Mouse (Mus musculus) thymus, adult 18-20 months (tissue): Measurements from ENCODE around the gene Slc25a48.

Experiments
- DNase-seq, 2 experiments: peaks; one replicate each; pipeline ENCODE4 v3.0.0; 2022; ENCODE audit warnings: mixed read lengths in 2 of 2

Slc25a48 gene

DNA sequence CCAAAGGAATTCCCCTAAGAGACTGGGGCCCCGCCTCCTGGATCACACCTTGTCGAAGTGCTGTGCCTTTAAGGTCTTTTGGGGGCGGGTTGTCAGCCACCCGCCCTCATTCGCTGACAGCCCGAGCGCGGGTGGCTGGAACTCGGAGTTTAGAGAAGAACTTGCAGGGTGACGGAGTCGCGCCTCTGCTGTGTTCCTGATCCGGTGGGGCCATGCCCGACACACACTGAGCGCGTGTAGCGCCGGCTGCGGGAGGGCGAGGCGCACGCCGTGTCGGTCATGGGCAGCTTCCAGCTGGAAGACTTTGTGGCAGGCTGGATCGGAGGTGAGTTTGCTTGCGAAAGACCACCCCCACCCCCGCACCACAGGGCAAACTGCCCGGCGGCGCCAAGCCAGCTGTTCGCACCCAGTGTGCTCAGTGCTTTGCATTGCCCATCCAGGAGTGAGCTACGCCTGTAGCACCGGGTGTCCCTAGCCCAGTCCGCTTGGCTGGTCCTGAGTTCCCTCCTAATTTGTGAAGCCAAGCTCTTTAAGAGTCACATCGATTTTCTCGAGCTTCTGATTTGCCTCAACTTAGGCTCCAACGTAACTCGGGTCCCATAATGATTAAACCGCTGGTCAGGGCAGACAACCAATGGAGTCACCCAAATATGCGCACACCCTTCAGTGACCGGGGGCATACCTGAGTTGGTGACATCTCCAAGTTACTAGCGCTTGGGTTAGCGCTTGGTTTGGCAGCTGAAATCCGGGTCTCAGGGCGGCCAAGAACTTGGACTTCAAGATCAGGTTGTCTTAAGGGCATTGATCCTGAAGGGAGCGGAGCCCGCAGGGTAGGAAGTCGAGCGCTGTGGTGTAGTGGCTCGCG is at the start of gene Slc25a48:
Slc25a48 (plus strand) TSS at position 145 of the 865 bp plus-strand sequence.
- no peak for DNase-seq

DNA sequence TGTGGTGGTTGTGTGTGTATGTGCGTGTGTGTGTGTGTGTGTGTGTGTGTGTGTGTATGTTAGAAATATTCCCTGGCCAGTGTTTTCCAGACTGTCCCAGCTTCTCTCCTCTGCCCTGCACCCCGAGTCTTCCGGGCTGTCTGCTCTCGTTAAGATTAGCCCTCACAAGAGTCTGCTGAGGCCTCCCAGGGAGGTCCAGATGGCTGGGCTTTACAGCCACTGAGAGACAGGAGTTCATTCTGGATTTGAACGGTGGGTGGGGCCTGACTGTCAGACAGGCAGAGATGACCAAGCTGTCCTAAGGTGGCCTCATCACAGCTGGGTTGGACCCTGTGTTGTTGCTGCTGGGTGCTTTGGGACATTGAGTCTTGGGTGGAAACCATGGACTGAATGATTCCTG is 40.6 kb upstream of the Slc25a48 start:
- DNase-seq, result no peak

DNA sequence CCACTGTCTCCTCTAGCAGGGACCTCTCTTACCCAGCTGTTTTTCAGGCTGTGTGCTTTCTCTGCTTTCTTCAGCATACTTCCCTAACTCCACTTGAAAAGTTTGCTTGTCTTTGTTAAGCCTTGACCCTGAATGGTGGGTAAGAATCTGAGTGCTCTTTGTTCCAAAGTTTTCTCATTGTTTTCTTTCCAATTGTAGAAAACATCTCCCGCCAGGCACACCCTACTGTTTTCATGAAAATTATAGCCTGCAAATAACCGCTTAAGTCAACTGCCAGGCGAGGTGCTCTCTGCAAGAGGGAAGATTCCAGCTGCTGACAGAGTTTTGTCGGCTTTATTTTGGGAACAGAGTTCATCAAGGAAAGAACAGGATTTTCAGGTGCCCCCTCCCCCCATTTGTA is 37.0 kb upstream of the Slc25a48 start:
- no peak for DNase-seq

DNA sequence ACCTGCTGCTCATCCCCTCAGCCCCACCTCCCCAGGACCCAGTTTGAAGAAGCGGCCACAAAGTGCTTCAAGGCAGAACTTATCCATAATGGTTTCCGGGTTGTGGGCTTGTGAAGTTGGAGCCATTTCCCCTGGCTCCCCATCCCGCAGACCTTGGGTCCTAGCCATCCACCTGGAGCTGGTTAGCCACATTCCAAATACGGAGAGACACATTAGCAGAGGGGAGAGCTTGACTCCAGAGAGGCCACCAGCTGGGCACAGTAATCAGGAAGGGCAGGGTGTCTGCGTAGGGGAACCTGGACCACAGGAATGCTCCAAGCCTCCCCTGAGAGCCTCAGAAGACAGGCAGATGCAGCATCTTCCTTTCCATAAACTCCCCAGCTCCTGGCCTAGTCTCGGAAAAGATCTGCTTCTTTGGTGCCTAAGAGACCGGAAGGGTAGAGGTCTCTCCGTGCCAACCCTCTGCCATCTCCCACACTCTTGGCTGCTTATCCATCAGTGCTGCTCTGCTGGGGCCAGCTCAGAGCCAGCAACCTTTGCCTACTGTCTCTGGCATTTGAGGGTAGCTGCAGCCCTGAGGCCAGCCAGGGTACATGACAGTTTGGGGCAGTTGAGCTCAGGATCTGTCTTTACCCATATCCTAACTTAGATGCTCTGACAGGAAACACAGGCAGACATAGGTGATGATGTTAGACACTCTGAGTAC is 34.6 kb upstream of the Slc25a48 start:
- no peak for DNase-seq

DNA sequence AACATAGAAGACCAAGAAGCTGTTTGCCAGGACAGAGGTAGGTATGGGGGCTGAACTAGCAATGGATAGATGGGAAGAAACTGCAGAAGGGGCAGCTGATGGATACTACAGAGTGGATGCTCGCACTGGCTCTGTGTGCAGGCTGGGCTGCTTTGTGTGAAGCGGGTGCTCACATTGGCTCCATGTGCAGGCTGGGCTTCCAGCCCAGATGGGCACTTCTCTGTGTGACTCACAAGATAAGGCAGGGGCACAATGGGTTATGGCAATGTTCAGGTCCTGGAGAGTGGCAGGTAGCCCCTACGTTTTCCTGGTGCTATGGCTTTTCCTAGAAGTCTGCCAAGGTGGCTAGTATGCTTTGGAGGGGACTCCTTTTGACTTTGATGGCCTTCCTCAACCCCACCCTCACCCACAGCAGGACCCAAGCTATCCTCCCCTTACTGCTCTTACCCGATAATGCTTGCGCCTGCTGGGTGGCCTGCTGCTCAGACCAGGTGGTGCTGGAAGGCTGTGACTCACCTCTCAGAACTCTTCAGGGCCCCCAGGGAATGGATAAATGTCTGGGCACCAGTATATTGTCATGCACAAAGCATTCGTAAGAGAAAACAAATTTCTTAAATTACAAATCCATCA is 33.5 kb upstream of the Slc25a48 start:
- no peak for DNase-seq

DNA sequence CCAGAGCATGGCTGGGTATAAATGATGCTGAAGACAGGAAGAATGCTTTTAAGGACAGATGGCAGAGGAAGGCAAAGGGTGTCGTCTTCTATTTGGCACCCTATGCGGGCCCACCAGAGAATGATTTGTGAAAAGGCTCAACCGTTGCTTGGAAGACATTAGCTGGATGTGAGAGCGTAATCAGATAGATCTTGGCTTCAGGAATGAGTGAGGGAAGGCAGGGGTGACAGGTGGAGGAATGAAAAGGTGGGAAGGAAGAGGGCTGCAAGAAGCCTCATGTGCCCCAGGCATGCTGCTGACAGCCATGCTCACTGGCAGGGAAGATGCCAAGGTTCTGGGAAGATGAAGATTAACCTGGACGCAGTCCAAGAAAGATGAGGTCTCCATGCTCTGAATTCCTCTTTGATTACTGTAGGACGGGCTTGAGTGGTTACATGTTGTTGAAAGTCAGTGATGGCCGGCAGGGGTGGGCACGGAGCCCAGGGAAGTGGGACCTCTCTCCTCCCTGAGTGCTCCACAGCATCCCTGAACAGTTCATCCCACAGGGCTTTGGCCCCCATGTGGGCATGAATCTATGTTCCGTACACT is 25.8 kb upstream of the Slc25a48 start:
- no peak for DNase-seq

DNA sequence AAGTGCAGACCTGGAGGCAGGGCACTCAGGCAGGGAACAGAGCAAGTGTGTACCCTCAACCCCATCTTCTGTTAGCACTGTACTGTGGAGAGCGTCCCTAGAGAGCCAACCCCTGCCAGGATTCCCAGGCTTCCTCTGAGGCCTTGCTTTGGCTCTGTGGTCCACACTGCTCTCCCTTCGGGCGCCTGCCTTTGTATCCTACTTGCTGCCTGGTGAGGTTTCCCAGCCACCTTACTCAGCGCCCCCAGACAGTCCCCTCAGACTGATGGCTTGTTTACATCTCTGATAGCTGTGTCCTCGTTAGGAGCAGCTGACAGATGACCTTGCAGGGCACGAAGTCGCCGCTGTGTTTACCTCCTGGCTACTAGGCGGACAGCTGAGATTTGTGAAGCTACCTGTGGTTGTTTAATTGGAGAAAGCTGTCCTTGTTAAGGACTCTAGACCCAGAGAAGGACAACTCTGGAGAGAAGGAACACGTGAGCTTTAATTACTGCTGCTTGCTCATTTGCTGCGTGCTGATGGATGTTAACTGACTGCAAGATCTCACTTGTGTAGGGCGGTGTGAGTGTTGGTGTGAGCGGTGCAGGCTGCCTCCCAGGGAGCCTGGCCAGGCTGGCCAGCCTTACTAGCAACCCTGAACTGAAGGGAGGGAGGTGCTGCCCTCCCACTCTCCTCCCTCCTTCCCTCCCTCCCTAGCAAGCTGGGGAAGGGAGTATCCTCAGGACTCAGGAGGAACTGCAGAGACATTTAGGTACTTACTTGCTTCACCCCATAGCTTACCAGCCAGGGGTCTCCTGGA is 19.3 kb upstream of the Slc25a48 start:
- DNase-seq, result no peak

DNA sequence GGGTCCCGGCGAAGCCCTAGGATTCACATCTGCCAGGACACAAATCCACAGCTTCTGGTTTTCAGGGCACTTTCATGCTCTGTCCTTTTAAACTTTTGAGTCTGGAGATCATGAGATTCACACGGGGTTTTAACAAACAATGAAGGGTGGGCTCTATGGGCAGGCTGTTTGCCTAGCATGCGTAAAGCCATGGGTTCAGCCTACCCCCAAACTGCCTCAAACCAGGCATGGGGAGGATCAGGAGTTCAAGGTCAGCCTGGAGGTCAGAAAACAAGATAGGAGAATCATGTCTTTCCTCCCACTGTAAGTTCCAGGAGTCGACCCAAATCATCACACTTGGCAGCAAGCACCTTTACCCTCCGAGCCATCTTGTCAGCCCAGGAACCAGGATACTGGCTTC is 18.6 kb upstream of the Slc25a48 start:
- DNase-seq, result no peak

DNA sequence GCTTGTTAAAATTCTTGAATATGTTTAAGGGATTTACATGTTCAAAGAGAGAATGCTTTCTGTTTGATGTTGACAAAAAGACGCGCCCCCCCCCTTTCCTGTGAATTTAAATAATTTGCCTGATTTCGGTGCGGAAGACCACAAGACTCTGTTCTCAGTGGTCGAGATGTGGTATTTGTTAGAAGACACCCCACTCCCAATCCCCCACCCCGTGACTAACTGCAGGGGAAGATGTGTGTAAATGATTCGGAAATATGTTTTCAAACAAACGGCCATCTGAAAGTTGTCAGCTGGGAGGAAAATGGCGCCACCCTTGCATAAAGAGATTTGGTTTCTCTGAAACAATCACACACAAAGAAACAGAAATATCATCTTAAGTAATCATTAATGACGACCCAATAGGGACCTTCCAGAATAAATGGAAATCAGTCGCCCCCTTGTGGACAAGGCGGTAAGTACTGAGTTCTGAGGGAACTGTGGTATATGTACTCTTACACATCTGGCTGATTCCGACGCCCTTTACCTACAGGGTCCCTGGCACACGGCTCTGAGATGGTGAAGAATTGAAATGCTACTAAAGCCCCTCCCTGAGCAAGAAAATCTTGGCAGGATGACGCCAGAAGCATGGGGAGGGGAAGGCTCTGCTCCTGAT is 16.0 kb upstream of the Slc25a48 start:
- no peak for DNase-seq

DNA sequence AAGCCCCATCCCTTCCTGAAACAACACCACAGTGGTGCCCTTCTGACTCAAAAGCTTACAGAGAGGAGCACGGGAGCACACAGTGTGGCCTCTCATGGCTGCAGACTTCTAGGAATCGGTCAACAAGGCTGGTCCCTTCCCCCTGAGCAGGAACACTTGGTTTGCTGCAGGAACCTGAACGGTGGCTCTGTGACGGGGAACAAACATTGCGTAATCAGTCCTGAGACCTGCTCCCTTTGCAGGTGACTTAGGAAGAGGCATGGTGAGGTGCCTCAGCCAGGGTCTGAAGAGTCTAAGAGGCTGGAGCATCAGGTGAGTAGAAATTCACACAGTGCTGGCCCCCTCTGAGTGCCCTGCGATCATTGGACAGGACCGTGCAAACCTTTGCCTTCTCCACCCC is 12.2 kb upstream of the Slc25a48 start:
- DNase-seq, result no peak

DNA sequence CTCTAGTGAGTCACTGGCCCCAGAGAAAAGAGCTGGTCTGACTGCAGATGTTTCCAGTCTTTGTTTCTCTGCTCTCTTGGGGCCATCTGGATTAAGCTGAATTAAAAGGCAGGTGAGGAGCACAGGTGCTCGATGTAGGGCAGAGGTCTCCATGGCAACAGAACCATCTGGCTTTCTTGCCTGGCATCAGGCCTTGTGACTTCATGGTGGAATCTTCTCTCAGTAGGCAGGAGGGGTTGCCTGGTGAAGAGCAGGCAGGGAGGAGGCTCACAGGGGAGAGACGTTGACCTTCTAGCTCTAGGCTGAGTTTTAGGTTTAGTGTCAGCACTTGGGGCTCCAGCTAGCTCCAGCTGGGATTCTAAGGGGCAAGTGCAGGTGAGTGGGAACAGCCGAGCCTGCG is 11.8 kb upstream of the Slc25a48 start, which contains the start of gene Gm3045:
Gm3045 (plus strand) TSS at position 230 of the 400 bp plus-strand sequence.
- no peak for DNase-seq

DNA sequence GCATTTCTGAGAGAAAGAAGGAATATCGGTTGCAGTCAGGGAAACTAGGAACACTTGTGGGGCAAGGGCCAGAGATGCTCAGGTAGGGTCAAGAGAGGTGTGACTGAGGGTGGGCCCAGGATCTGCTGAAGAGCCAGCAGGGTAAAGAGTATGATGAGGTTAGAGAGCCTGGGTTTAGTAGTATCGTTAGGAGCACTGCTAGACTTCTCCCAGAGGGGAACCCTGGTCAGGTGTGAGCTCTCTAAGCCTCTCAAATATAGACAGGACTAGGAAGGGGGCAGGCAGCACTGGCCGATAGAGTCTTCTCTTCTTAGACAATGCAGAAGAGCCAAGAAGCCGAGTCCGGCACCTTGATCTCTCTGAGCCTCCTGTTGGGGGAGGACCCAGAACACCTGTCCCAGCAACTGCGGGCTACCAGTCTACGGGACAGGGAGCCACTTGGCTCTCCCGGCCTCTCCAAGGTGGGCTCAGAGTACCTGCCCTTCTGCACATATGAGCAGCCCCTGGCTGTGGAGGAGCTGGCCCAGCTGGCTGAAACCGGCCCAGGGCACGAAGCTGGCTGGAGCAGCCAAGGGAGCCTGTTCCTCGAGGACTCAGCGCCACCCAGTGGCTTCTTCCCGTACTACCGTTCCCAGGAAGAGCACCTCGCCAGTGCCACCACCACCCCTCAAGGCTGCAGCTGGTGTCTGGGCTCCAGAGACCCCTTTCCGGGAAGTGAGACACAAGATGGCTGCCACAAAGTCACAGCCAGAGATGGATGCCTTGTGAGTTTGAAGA is 9.2 kb upstream of the Slc25a48 start:
- peak in 1 of 2 experiments; percentile 11 for DNase-seq

DNA sequence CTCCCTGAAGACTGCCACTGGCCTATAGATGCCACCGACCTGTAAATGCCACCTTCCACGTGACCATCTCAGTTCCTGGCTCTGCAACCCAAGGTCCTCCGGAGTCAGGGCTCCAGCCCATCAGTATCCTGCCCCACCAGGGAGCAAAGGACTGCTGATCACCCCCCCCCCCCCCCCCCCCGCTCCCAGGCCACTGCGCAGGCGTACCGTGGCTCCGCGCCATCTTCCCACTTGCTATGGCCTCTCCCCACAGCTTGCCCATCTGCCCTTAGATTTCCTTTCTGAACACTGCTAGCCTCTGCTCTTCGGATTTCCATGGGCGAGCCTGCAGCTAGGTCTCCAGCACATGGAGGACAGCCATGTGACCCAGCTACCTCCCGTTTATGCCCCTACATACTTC is 5.7 kb upstream of the Slc25a48 start:
- no peak for DNase-seq

DNA sequence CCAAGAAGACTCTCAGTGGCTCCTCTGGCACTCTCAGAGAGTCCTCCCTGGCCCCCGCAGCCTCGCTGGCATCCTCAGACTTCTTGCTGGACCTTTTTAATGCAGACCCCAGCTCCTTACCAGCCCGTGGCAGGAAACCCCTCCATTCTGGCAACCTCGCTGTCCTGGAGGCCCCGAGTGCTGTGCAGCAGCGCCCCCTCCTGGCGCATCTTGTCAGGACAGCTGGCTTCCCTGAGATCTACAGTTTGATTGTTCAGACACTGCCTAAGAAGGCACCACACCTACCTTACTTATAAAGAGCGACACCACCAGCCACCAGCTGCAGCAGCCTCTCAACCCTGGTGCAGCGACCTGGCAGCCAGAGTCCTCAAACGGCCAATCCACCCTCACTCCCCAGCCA is 4.7 kb upstream of the Slc25a48 start:
- no peak for DNase-seq

DNA sequence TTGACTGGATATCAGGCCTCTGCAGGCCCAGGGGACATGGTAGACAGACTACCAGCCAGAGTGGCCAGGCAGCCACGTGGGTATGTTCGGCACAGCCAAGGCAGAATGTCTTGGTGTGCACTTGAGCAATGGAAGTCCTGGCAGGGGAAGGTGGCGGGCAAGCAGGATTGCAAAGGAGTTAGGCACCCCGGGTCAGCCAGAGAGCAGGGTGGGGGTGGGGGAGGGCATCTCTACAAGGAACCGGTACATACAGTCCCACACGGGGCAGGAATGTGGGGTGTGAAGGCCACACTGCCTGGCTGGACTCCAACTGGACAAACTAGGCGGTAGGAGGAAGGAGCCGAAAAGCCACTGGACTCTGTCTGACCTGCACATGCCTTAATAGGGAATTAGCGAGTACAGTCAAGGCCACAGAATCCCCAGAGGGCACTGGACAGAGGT is 3.8 kb upstream of the Slc25a48 start:
- DNase-seq, result no peak

DNA sequence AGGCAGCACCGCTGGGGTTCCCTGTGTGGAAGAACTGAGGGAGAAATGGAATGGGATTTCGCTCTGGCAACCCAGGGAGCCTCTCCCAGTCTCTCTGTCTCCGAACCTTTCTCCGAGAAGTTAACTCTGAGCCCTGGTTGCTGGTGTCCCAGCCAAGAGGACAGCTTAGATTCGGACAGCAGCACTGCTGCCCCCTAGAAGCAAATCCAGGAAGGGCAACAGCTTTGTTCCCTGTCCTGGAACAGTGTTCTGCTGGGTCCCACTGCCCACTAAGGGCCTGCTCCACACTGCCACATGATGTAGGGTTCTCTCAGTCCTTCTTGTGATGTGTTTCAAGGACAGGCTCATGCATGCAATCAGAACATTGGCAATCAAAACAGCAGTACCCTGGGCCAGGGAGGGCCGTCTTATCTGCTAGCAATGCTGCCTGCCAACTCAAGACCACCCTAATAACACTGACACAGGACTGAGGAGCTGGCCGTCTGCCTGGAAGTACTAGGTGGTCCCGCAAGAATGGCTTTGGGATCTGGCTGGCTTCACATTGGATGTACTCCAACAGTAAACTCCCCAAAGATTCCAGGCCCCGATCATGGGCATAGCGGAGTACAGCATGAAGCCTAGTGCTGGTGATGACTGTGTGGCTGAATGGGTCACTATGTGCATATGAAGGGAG is 2.4 kb upstream of the Slc25a48 start:
- no peak for DNase-seq

DNA sequence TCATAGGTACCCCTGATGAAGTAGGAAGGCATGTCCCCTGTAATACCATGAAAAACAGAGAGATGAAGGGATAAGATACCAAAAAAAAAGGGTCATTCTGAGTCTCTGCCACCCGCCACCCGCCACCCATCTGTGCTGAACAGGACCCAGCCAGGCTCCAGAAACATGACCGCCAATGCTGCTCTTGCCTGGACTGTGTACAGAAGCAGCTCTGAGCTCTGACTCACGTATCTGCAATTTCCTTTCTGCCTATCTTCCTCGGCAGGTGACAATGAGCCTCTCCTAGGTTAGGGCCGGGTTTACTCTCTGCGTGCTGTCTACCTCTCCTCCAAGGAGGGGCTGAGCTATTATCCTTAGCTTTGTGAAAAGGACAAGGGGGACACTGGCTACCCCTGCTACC is 5.3 kb downstream of the Slc25a48 start:
- DNase-seq, result no peak

DNA sequence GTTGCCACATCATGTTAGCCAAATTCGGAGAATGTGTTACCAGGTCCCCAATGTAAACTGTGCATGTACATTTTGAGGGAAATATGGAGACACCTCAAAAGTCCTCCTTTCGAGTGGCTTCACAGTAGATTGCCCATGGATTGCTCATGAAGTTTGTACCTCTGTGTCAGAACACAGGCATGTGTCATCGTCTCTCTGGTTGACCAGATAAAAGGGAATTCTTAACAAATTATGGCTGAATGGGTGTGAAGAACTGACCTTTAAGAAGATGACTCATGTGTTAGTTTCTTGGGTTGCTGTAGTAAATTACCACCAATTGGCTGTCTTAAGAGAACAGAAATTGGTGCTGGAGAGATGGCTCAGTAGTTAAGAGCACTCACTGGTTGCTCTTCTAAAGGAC is 6.0 kb downstream of the Slc25a48 start:
- DNase-seq, result no peak

DNA sequence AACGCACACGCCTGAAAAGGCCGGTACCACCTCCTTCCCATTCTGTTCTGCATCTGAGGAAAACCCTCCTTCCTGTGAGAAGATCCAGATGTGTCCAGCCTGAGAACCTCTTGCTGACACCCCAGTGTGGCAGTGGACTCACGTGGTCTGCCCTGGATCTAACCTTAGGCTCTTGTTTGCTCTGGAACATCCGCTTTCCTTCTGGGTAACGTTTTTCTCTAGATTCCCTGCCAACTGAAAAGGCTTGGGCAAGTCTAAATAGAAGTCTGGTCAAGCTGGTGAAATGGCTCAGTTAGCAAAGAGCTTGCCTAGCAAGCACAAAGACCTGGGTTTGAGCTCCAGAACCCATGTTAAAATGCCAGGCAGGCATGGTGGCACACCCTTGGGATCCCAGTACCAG is 6.8 kb downstream of the Slc25a48 start:
- DNase-seq, result no peak

DNA sequence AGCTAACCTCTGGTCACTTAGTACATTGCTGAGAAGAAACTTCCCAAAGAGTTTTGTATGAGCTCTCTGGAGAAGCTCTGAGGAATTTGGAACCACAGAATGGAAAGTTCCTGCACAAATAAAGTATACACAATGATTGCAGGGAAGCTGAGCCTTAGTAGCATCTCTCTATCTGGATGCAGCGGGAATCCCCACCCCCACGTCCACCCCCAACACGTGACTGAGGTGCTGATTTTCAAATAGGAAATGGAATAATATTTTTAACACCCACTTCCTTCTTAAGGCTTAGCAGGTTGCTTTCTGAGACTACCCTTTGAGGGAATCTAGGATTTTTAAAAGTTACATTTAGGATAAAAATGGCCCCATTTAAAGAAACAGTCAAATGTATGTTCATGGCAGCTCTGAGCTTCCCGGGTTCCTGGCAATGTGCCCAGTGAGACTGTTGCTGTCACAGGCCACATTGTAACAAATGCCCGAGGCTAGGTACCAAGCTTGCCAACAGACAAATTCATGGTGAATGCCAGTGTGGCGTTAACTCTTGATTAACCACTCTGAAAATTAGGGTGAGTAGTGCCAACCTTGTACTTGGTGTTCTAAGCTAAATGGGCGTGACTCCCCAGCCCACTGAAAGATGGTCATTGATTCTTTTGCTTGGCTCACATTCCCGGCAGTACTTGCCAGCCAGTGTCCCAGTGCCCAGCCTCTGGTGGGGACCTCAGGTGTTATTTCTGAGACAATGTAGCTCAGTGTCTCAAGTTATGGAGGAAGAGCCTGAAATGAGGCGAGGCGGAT is 11.3 kb downstream of the Slc25a48 start:
- no peak for DNase-seq
